Mouse (Mus musculus) CH12.LX (cell line): ENCODE results near the gene Zbtb24. TPM values are rescaled to one million over a fixed set of nuclear protein-coding genes. Genes with fewer than 3 reads are reported as not detected.

Experiments used
- DNase-seq: peaks from one replicate; pipeline ENCODE4 v3.0.0-alpha.2; 2013; ENCODE audit errors: extremely low read depth
- H3K27ac ChIP-seq: 2 replicates; pipeline ENCODE4 v1.5.1; 2012; ENCODE audit warnings: low read depth, mild to moderate bottlenecking, control low read depth, moderate library complexity; ENCODE audit not compliant: insufficient read depth
- H3K27me3 ChIP-seq: replicated peaks from 2 replicates; pipeline ENCODE3; 2012; ENCODE audit warnings: inconsistent platforms
- H3K36me3 ChIP-seq, 2 experiments: replicated peaks in 1 of 2; 2 replicates each; pipeline versions ENCODE3 to v1.6.1; 2012; ENCODE audit warnings: inconsistent platforms in 1 of 2, low read length in 1 of 2, mild to moderate bottlenecking in 1 of 2, mixed read lengths in 1 of 2, moderate library complexity in 1 of 2; ENCODE audit not compliant: control insufficient read depth in 1 of 2, insufficient read depth in 1 of 2
- H3K4me1 ChIP-seq, 2 experiments: 2 replicates each; pipeline ENCODE4 v1.6.1; 2012; ENCODE audit warnings: inconsistent platforms in 1 of 2, moderate library complexity in 1 of 2; ENCODE audit not compliant: insufficient read depth in 2 of 2, control insufficient read depth in 1 of 2
- H3K4me2 ChIP-seq: 2 replicates; pipeline ENCODE4 v1.6.1; 2012; ENCODE audit warnings: low read depth, mild to moderate bottlenecking, control low read depth; ENCODE audit not compliant: poor library complexity, insufficient read depth, severe bottlenecking
- H3K4me3 ChIP-seq, 3 experiments: fragments of 150-350 bp in 1 of 3; sonication (generic) in 1 of 3; replicated peaks in 1 of 3; 2 replicates each; pipeline versions ENCODE3 to v1.5.1; 2011 to 2012; ENCODE audit warnings: low read depth in 2 of 3, low read length in 2 of 3, mild to moderate bottlenecking in 2 of 3, moderate library complexity in 2 of 3, control low read depth in 1 of 3, improper control_type of control experiment in 1 of 3, inconsistent platforms in 1 of 3, mixed read lengths in 1 of 3; ENCODE audit not compliant: poor library complexity in 1 of 3
- H3K79me2 ChIP-seq: replicated peaks from 2 replicates; pipeline ENCODE4 v1.6.1; 2012; ENCODE audit warnings: mild to moderate bottlenecking, moderate library complexity; ENCODE audit not compliant: control insufficient read depth, poor library complexity, insufficient read depth, severe bottlenecking; ENCODE audit errors: extremely low read depth
- H3K9ac ChIP-seq: 2 replicates; pipeline ENCODE4 v1.6.1; 2012; ENCODE audit warnings: low read depth, mild to moderate bottlenecking, control low read depth, moderate library complexity; ENCODE audit not compliant: insufficient read depth
- H3K9me3 ChIP-seq: replicated peaks from 2 replicates; pipeline ENCODE3; 2012; ENCODE audit warnings: low read length, inconsistent platforms, mixed read lengths
- BHLHE40 ChIP-seq: IDR thresholded peaks from 2 replicates; pipeline ENCODE4 v1.6.1; 2011; ENCODE audit warnings: mild to moderate bottlenecking, low read depth, low read length, improper control_type of control experiment
- EP300 ChIP-seq: IDR thresholded peaks from 2 replicates; pipeline ENCODE4 v1.6.1; 2011; ENCODE audit warnings: low read length, improper control_type of control experiment
- JUN ChIP-seq: IDR thresholded peaks from 2 replicates; pipeline ENCODE4 v1.6.1; 2011; ENCODE audit warnings: low read depth, mild to moderate bottlenecking, low read length, improper control_type of control experiment, moderate library complexity; ENCODE audit not compliant: insufficient read depth
- MAX ChIP-seq: IDR thresholded peaks from 2 replicates; pipeline ENCODE4 v1.6.1; 2011; ENCODE audit warnings: low read length, improper control_type of control experiment
- MAZ ChIP-seq: IDR thresholded peaks from 2 replicates; pipeline ENCODE4 v1.6.1; 2012; ENCODE audit warnings: low read depth, mild to moderate bottlenecking, inconsistent platforms, low read length, improper control_type of control experiment, moderate library complexity
- MEF2A ChIP-seq: IDR thresholded peaks from 2 replicates; pipeline ENCODE4 v1.6.1; 2014; ENCODE audit warnings: low read depth, mild to moderate bottlenecking, inconsistent platforms, low read length, improper control_type of control experiment, borderline replicate concordance
- MXI1 ChIP-seq: IDR thresholded peaks from 2 replicates; pipeline ENCODE4 v1.6.1; 2011; ENCODE audit warnings: mild to moderate bottlenecking, low read depth, low read length, improper control_type of control experiment
- MYC ChIP-seq: IDR thresholded peaks from 2 replicates; pipeline ENCODE4 v1.6.1; 2011; ENCODE audit warnings: low read depth, mild to moderate bottlenecking, improper control_type of control experiment, low read length
- PAX5 ChIP-seq: IDR thresholded peaks from 2 replicates; pipeline ENCODE4 v1.6.1; 2012; ENCODE audit warnings: low read length, inconsistent platforms, mixed read lengths
- POLR2AphosphoS2 ChIP-seq: IDR thresholded peaks from 2 replicates; pipeline ENCODE4 v1.6.1; 2011; ENCODE audit warnings: low read depth, low read length, improper control_type of control experiment
- RCOR1 ChIP-seq: conservative IDR thresholded peaks from 2 replicates; pipeline ENCODE4 v1.6.1; 2012; ENCODE audit warnings: low read depth, mild to moderate bottlenecking, inconsistent platforms, low read length, improper control_type of control experiment
- SIN3A ChIP-seq: IDR thresholded peaks from 2 replicates; pipeline ENCODE4 v1.6.1; 2012; ENCODE audit warnings: low read length, improper control_type of control experiment, inconsistent platforms
- SMC3 ChIP-seq: IDR thresholded peaks from 2 replicates; pipeline ENCODE4 v1.6.1; 2011; ENCODE audit warnings: low read depth, low read length, improper control_type of control experiment
- UBTF ChIP-seq: IDR thresholded peaks from 2 replicates; pipeline ENCODE4 v1.6.1; 2012; ENCODE audit warnings: low read depth, mild to moderate bottlenecking, inconsistent platforms, low read length, improper control_type of control experiment, moderate library complexity
- USF1 ChIP-seq: IDR thresholded peaks from 2 replicates; pipeline ENCODE4 v1.6.1; 2014; ENCODE audit warnings: low read depth, mild to moderate bottlenecking, inconsistent platforms, low read length, improper control_type of control experiment
- ZNF384 ChIP-seq: IDR thresholded peaks from 2 replicates; pipeline ENCODE4 v1.6.1; 2012; ENCODE audit warnings: low read depth, low read length, improper control_type of control experiment, inconsistent platforms
- dilution Hi-C: fragments of 300-500 bp; cut with MboI; formaldehyde crosslinking; loops from 2 replicates; pipeline ENCODE4 v1.14.3; 2020; ENCODE audit warnings: low sequenced_read_pairs; ENCODE audit not compliant: extremely low pct_unique_long_range_greater_than_20kb, extremely low pct_ligation_motif_present
- in situ Hi-C: fragments of 300-500 bp; cut with MboI; formaldehyde crosslinking; loops from 3 replicates; pipeline ENCODE4 v1.14.3; 2019; ENCODE audit warnings: low sequenced_read_pairs, low pct_ligation_motif_present, low pct_unique_long_range_greater_than_20kb, mixed read lengths
- polyA plus RNA-seq: library from polyadenylated mRNA; unstranded; fragments of >175 nt; gene quantifications from 2 replicates; pipeline ENCODE4 v1.2.1, GENCODE M21; 2012; ENCODE audit warnings: low read depth; ENCODE audit not compliant: insufficient read length
- total RNA-seq, 2 experiments: library from RNA; depleted of rRNA; stranded (reverse); fragments of 300-350 nt in 1 of 2; fragments of >200 nt in 1 of 2; gene quantifications; 2 replicates each; pipeline ENCODE4 v1.2.3; 2012 to 2014

Gene Zbtb24
- total and polyA plus RNA-seq, 3 experiments = 11.7 to 14.3 (median 11.8) TPM

DNA sequence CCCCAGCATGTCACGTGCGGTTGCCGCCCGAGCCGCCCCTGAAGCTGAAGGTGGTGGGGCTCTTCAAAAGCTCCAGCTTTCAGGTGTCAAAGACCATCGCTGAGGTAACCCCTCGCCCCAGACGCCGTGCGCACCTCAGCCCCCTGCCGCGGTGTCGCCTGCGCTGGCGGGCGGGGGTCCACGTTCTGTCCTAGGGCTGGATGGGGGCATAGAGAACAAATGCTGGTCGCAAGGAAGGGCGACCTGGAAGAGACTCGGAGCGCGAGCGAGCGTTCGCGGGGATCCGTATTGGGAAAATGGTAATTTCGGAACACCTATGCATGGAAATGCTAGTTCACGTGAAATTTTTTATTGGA is 40.3 kb downstream of the Zbtb24 start:
- in situ Hi-C loops (no loop called here), dilution Hi-C loops (no loop called here)
- Histone ChIP-seq H3K27ac (no peak overlapping the region), H3K36me3 (peaks cover 25 to 38% of the 10 kb centered on the region in 2 experiments), H3K27me3 (no peaks in the 10 kb centered on the region), H3K4me3 (peak overlapping the region; percentile 69 to 79 (median 69)), H3K9me3 (no peaks in the 10 kb centered on the region), H3K9ac (peak overlapping the region; percentile 31), H3K4me2 (peak overlapping the region; percentile 92), H3K79me2 (no peaks in the 10 kb centered on the region), H3K4me1 (peaks cover 4 to 17% of the 10 kb centered on the region in 2 experiments; a peak in 3 of 4 replicates)
- no peak for DNase-seq
- peak; percentile 84 for TF ChIP-seq BHLHE40
- TF ChIP-seq USF1 = no peak

GRCm38 (mm10) chr10:41491111-41491510 is 40.9 kb downstream of the Zbtb24 start:
- no peaks in the 10 kb centered on the region for H3K9me3 ChIP-seq
- dilution Hi-C loops = no loop called here
- H3K27ac ChIP-seq = no peak overlapping the region
- H3K4me3 ChIP-seq = no peak overlapping the region
- in situ Hi-C loops = no loop called here
- H3K79me2 ChIP-seq = no peaks in the 10 kb centered on the region
- no peak overlapping the region; the same call in 1 of the 2 replicates for H3K4me2 ChIP-seq
- H3K36me3 ChIP-seq = peaks cover 19 to 32% of the 10 kb centered on the region in 2 experiments
- no peak overlapping the region for H3K9ac ChIP-seq
- no peak for DNase-seq
- TF ChIP-seq POLR2AphosphoS2 (no peak), BHLHE40 (no peak), MXI1 (no peak), USF1 (no peak), SIN3A (no peak), RCOR1 (no peak), SMC3 (no peak), UBTF (no peak), JUN (no peak), PAX5 (no peak), ZNF384 (no peak), MEF2A (no peak), MAZ (no peak), MAX (no peak), MYC (no peak), EP300 (no peak)
- H3K4me1 ChIP-seq = peaks cover 4 to 17% of the 10 kb centered on the region in 2 experiments; a peak in 3 of 4 replicates
- no peaks in the 10 kb centered on the region for H3K27me3 ChIP-seq
